ENCODE assay signal across 16 mouse cellular contexts in the genomic region with DNA sequence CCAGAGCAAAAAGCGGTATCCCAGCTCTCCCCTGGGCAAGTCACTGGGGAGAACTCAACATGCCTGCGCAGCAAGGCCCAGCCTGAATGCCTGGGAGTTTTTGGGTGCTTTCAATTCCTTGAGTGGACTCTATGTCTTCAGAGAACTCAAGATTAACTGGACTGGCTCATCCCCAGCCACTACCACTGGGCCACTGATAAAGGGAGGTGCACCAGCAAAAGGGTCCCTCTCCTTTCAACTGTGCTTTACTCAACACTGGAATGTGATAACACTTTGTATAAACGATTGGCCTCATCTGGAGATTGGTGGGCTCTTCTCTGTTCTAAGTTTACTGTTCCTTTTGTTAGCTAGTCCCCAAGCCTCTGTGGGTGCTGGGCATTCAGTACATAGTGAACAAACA. TPM values are rescaled to one million over a fixed set of nuclear protein-coding genes. Genes with fewer than 3 reads are reported as not detected.
DNase-seq lines count a peak whose midpoint lies in the region; ATAC-seq and TF ChIP-seq lines count a peak whose summit lies in the region.
"Had no signal": no experiment of that assay in that cellular context is flagged by ENCODE, and none has a peak within 500 bp of the region (broad histone marks: within the 10 kb centered on the region; RNA-seq: fewer than 3 reads in every experiment).

No protein-coding gene starts in this region.

- H3K36me3 ChIP-seq in heart, embryonic 15.5 days: no peaks in the 10 kb centered on the region
- no peaks in the 10 kb centered on the region for H3K36me3 ChIP-seq in hindbrain, postnatal 0 days (ENCODE audit: insufficient read depth, low read length)
- H3K36me3 ChIP-seq: intestine, embryonic 15.5 days; limb, embryonic 15.5 days; midbrain, embryonic 12.5 days had no signal

- no peak for TF ChIP-seq POLR2A in olfactory bulb, adult 2 months (IDR thresholded peaks at IDR 0.05; ENCODE audit: insufficient read depth, low read depth, low read length)

- no peaks in the 10 kb centered on the region for H3K9me3 ChIP-seq in heart, embryonic 15.5 days (replicated peaks)
- H3K9me3 ChIP-seq in hindbrain, postnatal 0 days (ENCODE audit: low read length): no peaks in the 10 kb centered on the region
- H3K9me3 ChIP-seq: intestine, embryonic 15.5 days; limb, embryonic 15.5 days; midbrain, embryonic 12.5 days had no signal

- peak overlapping the region; percentile 97 for H3K4me2 ChIP-seq in heart, embryonic 15.5 days
- peak overlapping the region; percentile 99 for H3K4me2 ChIP-seq in hindbrain, postnatal 0 days (ENCODE audit: low read depth, low read length)
- H3K4me2 ChIP-seq: intestine, embryonic 15.5 days; limb, embryonic 15.5 days; midbrain, embryonic 12.5 days had no signal

- TF ChIP-seq CTCF in hindbrain, postnatal 0 days (IDR thresholded peaks at IDR 0.05; ENCODE audit: low read depth): no peak
- no peak for TF ChIP-seq CTCF in olfactory bulb, adult 2 months (IDR thresholded peaks at IDR 0.05; ENCODE audit: insufficient read depth, low read depth, low read length)

- peaks cover 28% of the 10 kb centered on the region for H3K4me1 ChIP-seq in heart, embryonic 15.5 days (replicated peaks)
- no peaks in the 10 kb centered on the region for H3K4me1 ChIP-seq in hindbrain, postnatal 0 days (ENCODE audit: insufficient read depth, low read length)
- peaks cover 14% of the 10 kb centered on the region for H3K4me1 ChIP-seq in olfactory bulb, adult 2 months (ENCODE audit: control insufficient read depth, insufficient read depth, low read length)

- peaks cover 25% of the 10 kb centered on the region for H3K27me3 ChIP-seq in heart, embryonic 15.5 days
- H3K27me3 ChIP-seq in hindbrain, postnatal 0 days (ENCODE audit: insufficient read depth, low read length): no peaks in the 10 kb centered on the region

- no peak for ATAC-seq in heart, embryonic 15.5 days (replicated peaks; ENCODE audit: insufficient number of reproducible peaks, insufficient read depth, low FRiP score, low read depth)
- ATAC-seq in hindbrain, postnatal 0 days: no peak
- ATAC-seq: forebrain, embryonic 14.5 days; intestine, embryonic 15.5 days had no signal

- peak overlapping the region; percentile 83 for H3K4me3 ChIP-seq in heart, embryonic 15.5 days
- H3K4me3 ChIP-seq in hindbrain, postnatal 0 days (ENCODE audit: low read length): no peak overlapping the region
- H3K4me3 ChIP-seq in olfactory bulb, adult 2 months (ENCODE audit: insufficient read depth, low read depth, low read length): no peak overlapping the region
- H3K4me3 ChIP-seq: intestine, embryonic 15.5 days; limb, embryonic 15.5 days; midbrain, embryonic 12.5 days had no signal

- no peak for DNase-seq in heart, postnatal 4 days
- peak; percentile 10 to 31 for DNase-seq in spleen, postnatal 36 days (ENCODE audit: low spot score in 2 of 2)
- no peak for DNase-seq in spleen, postnatal 14 days (ENCODE audit: low spot score in 2 of 2)
- DNase-seq in hindbrain, postnatal 0 days (ENCODE audit: low spot score): no peak
- DNase-seq in adrenal gland, adult (ENCODE audit: inconsistent age in 2 of 2, low spot score in 1 of 2): no peak
- no peak for DNase-seq in thymus, postnatal 25 days
- DNase-seq: adrenal gland, postnatal 10 days; cerebellum, adult 11-12 months; gastrocnemius, postnatal 10 days; kidney, postnatal 14 days had no signal

- no peak overlapping the region for H3K9ac ChIP-seq in heart, embryonic 15.5 days
- no peak overlapping the region for H3K9ac ChIP-seq in hindbrain, postnatal 0 days (replicated peaks; ENCODE audit: low read length)
- H3K9ac ChIP-seq: intestine, embryonic 15.5 days; limb, embryonic 15.5 days; midbrain, embryonic 12.5 days had no signal

- 64% methylated on average over 3 of the region's 3 CpGs for WGBS in heart, embryonic 15.5 days
- WGBS in hindbrain, postnatal 0 days: 87% methylated on average over 3 of the region's 3 CpGs
- 80% methylated on average over 3 of the region's 3 CpGs for WGBS in olfactory bulb, adult 2 months

- H3K27ac ChIP-seq in heart, embryonic 15.5 days: 0 out of 2 replicates have a peak overlapping the region, but pooled peaks have one; percentile 96
- H3K27ac ChIP-seq in hindbrain, postnatal 0 days: no peak overlapping the region
- H3K27ac ChIP-seq in olfactory bulb, adult 2 months (ENCODE audit: insufficient read depth, low read depth, low read length): 0 out of 2 replicates have a peak overlapping the region, but pooled peaks have one; percentile 22
- H3K27ac ChIP-seq: intestine, embryonic 15.5 days; limb, embryonic 15.5 days; midbrain, embryonic 12.5 days had no signal

RNA-seq across cellular contexts. Expression of a gene that starts 2.2 kb away (rescaled TPM):
- 5.7 and 6.6 TPM in 2 replicates for polyA plus RNA-seq in heart, embryonic 15.5 days (2015; fragmentation: Nextera tagmentation; extraction: Ambion mirVana)
- total RNA-seq in heart, postnatal 4 days (2021): 10 to 100 TPM; 62.2 to 62.6 TPM
- 45.4 and 50.1 TPM in 2 replicates for total RNA-seq in hindbrain, postnatal 0 days (2014; rRNA removed)
- 5.5 and 5.8 TPM in 2 replicates for polyA plus RNA-seq in hindbrain, postnatal 0 days (2015; fragmentation: Nextera tagmentation; extraction: Ambion mirVana)
- 29.1 TPM in 1 of 2 replicates, not detected in the other for polyA plus RNA-seq in olfactory bulb, adult 2 months (2012; ENCODE audit: insufficient read depth, insufficient read length, low replicate concordance, missing spikeins)

RNA-seq across cellular contexts. Expression of a gene that starts 57.2 kb away (rescaled TPM):
- 173 and 183 TPM in 2 replicates for polyA plus RNA-seq in heart, embryonic 15.5 days (2015; fragmentation: Nextera tagmentation; extraction: Ambion mirVana)
- total RNA-seq in heart, postnatal 4 days (2021): 10 to 100 TPM; 83.0 to 86.7 TPM
- total RNA-seq in hindbrain, postnatal 0 days (2014; rRNA removed): 46.8 and 51.0 TPM in 2 replicates
- polyA plus RNA-seq in hindbrain, postnatal 0 days (2015; fragmentation: Nextera tagmentation; extraction: Ambion mirVana): 137 and 164 TPM in 2 replicates
- polyA plus RNA-seq in olfactory bulb, adult 2 months (2012; ENCODE audit: insufficient read depth, insufficient read length, low replicate concordance, missing spikeins): not detected in 2 replicates

RNA-seq across cellular contexts. Expression of a gene that starts 57.2 kb away (rescaled TPM):
- 20.8 and 27.0 TPM in 2 replicates for polyA plus RNA-seq in heart, embryonic 15.5 days (2015; fragmentation: Nextera tagmentation; extraction: Ambion mirVana)
- 10 to 100 TPM; 18.4 to 20.7 TPM for total RNA-seq in heart, postnatal 4 days (2021)
- 31.3 and 33.2 TPM in 2 replicates for total RNA-seq in hindbrain, postnatal 0 days (2014; rRNA removed)
- 35.0 and 36.2 TPM in 2 replicates for polyA plus RNA-seq in hindbrain, postnatal 0 days (2015; fragmentation: Nextera tagmentation; extraction: Ambion mirVana)
- not detected in 2 replicates for polyA plus RNA-seq in olfactory bulb, adult 2 months (2012; ENCODE audit: insufficient read depth, insufficient read length, low replicate concordance, missing spikeins)

Comparison
In these comparisons a context has a peak if more than half of its experiments do, and no peak if none do; other contexts are left out.
1. DNase-seq: peak in spleen, postnatal 36 days (2 of 2); none in heart, postnatal 4 days (single experiment), spleen, postnatal 14 days (0 of 2), hindbrain, postnatal 0 days (single experiment), adrenal gland, adult (0 of 2) and thymus, postnatal 25 days (single experiment).
2. RNA of a gene that starts 57.2 kb away (polyA plus RNA-seq): 35.0 to 36.2 TPM in hindbrain, postnatal 0 days and 20.8 to 27.0 TPM in heart, embryonic 15.5 days; not detected in olfactory bulb, adult 2 months; every median in the first group is over 10 times any median in the second.